Mouse (Mus musculus) lung, embryonic 15.5 days (tissue): ENCODE measurements around the gene Alg14. TPM values are rescaled to one million over a fixed set of nuclear protein-coding genes. Genes with fewer than 3 reads are reported as not detected.

Source experiments
- ATAC-seq: fragments of 200-750 bp; cut with Nextera tagmentation; 2 replicates; pipeline ENCODE4 v1.8.0; 2017; ENCODE audit warnings: moderate number of reproducible peaks, borderline replicate concordance; ENCODE audit not compliant: low FRiP score, low TSS enrichment; ENCODE audit errors: extremely low read depth
- H3K27ac ChIP-seq: fragments of 300-500 bp; sonication (generic); 2 replicates; pipeline ENCODE4 v1.5.1; 2015; ENCODE audit warnings: moderate library complexity, mild to moderate bottlenecking, inconsistent platforms
- H3K27me3 ChIP-seq: fragments of 300-500 bp; sonication (generic); 2 replicates; pipeline ENCODE4 v1.6.1; 2015; ENCODE audit warnings: inconsistent platforms
- H3K36me3 ChIP-seq: fragments of 300-500 bp; sonication (generic); 2 replicates; pipeline ENCODE4 v1.6.1; 2015; ENCODE audit warnings: inconsistent platforms
- H3K4me1 ChIP-seq: fragments of 300-500 bp; sonication (generic); 2 replicates; pipeline ENCODE4 v1.6.1; 2015; ENCODE audit warnings: inconsistent platforms
- H3K4me2 ChIP-seq: fragments of 300-500 bp; sonication (generic); 2 replicates; pipeline ENCODE4 v1.6.1; 2015; ENCODE audit warnings: inconsistent platforms, mild to moderate bottlenecking, moderate library complexity
- H3K4me3 ChIP-seq: fragments of 300-500 bp; sonication (generic); 2 replicates; pipeline ENCODE4 v1.5.1; 2015; ENCODE audit warnings: mild to moderate bottlenecking, inconsistent platforms
- H3K9ac ChIP-seq: fragments of 300-500 bp; sonication (generic); 2 replicates; pipeline ENCODE4 v1.6.1; 2015; ENCODE audit warnings: inconsistent platforms
- H3K9me3 ChIP-seq: fragments of 300-500 bp; sonication (generic); 2 replicates; pipeline ENCODE4 v1.6.1; 2016; ENCODE audit warnings: inconsistent platforms
- WGBS: fragments of 180-500 bp; shearing (Covaris S2); methylation state at CpG from one replicate; pipeline ENCODE4 v1.1.7; 2015; 5-methylcytosine and 5-hydroxymethylcytosine counted together
- polyA plus RNA-seq: library from polyadenylated mRNA; unstranded; fragments of >200 nt; fragmentation: Nextera tagmentation; extraction: Ambion mirVana; gene quantifications from 2 replicates; pipeline ENCODE4 v1.2.1, GENCODE M21; 2015

Gene Alg14
- polyA plus RNA-seq, 1 experiment from 2014 or later = 44.5 TPM

GRCm38 (mm10) chr3:121261251-121261650, 30.3 kb upstream of the Alg14 start:
- 59% methylated on average over 7 of the region's 7 CpGs for WGBS
- Histone ChIP-seq H3K27ac (no peak overlapping the region), H3K27me3 (peaks cover 59% of the 10 kb centered on the region), H3K4me3 (no peak overlapping the region), H3K9me3 (no peaks in the 10 kb centered on the region), H3K36me3 (no peaks in the 10 kb centered on the region), H3K9ac (no peak overlapping the region), H3K4me1 (peaks cover 23% of the 10 kb centered on the region), H3K4me2 (no peak overlapping the region)
- no peak for ATAC-seq

GRCm38 (mm10) chr3:121261939-121262520, 29.5 kb upstream of the Alg14 start:
- ATAC-seq = no peak
- Histone ChIP-seq H3K36me3 (no peaks in the 10 kb centered on the region), H3K4me2 (peak overlapping the region; percentile 100), H3K9ac (peak overlapping the region; percentile 46), H3K4me3 (peak overlapping the region; percentile 57), H3K27me3 (peaks cover 61% of the 10 kb centered on the region), H3K9me3 (no peaks in the 10 kb centered on the region), H3K27ac (no peak overlapping the region), H3K4me1 (peaks cover 23% of the 10 kb centered on the region)
- WGBS = 11% methylated on average over 19 of the region's 21 CpGs

GRCm38 (mm10) chr3:121262521-121263204, 28.9 kb upstream of the Alg14 start:
- H3K4me1 ChIP-seq = peaks cover 23% of the 10 kb centered on the region
- under 1% methylated on average over 67 of the region's 97 CpGs for WGBS
- H3K9me3 ChIP-seq = no peaks in the 10 kb centered on the region
- H3K27me3 ChIP-seq = peaks cover 68% of the 10 kb centered on the region
- H3K4me3 ChIP-seq = peak overlapping the region; percentile 57
- no peaks in the 10 kb centered on the region for H3K36me3 ChIP-seq
- ATAC-seq = peak; percentile 92
- peak overlapping the region; percentile 100 for H3K4me2 ChIP-seq
- H3K9ac ChIP-seq = peak overlapping the region; percentile 46
- H3K27ac ChIP-seq = no peak overlapping the region

- Histone ChIP-seq H3K27ac (no peak overlapping the region), H3K4me2 (peak overlapping the region; percentile 100), H3K4me1 (peaks cover 23% of the 10 kb centered on the region), H3K27me3 (peaks cover 68% of the 10 kb centered on the region), H3K4me3 (peak overlapping the region; percentile 57), H3K9ac (peak overlapping the region; percentile 46), H3K36me3 (no peaks in the 10 kb centered on the region), H3K9me3 (no peaks in the 10 kb centered on the region)
- ATAC-seq = peak; percentile 33; the same call in 1 of the 2 replicates
- WGBS = 2% methylated on average over 20 of the region's 20 CpGs
Observed at GRCm38 (mm10) chr3:121263205-121263548, 28.4 kb upstream of the Alg14 start.

- H3K4me1 ChIP-seq = peaks cover 14% of the 10 kb centered on the region
- no peak overlapping the region for H3K4me2 ChIP-seq
- ATAC-seq = no peak
- no peak overlapping the region for H3K27ac ChIP-seq
- H3K4me3 ChIP-seq = no peak overlapping the region
- no peaks in the 10 kb centered on the region for H3K9me3 ChIP-seq
- no peaks in the 10 kb centered on the region for H3K36me3 ChIP-seq
- H3K27me3 ChIP-seq = peaks cover 68% of the 10 kb centered on the region
- H3K9ac ChIP-seq = no peak overlapping the region
- 60% methylated on average over 6 of the region's 6 CpGs for WGBS
Observed at GRCm38 (mm10) chr3:121264242-121264641, 27.3 kb upstream of the Alg14 start.

GRCm38 (mm10) chr3:121267283-121267682, 24.3 kb upstream of the Alg14 start:
- 75% methylated on average over 5 of the region's 5 CpGs for WGBS
- peaks cover 41% of the 10 kb centered on the region for H3K27me3 ChIP-seq
- H3K4me1 ChIP-seq = peaks cover 10% of the 10 kb centered on the region
- no peak overlapping the region for H3K4me3 ChIP-seq
- no peak overlapping the region for H3K4me2 ChIP-seq
- H3K9ac ChIP-seq = no peak overlapping the region
- H3K9me3 ChIP-seq = no peaks in the 10 kb centered on the region
- ATAC-seq = no peak
- no peaks in the 10 kb centered on the region for H3K36me3 ChIP-seq
- no peak overlapping the region for H3K27ac ChIP-seq

GRCm38 (mm10) chr3:121272577-121272976, 19.0 kb upstream of the Alg14 start:
- Histone ChIP-seq H3K4me1 (peaks cover 4% of the 10 kb centered on the region; the same call in 1 of the 2 replicates), H3K4me2 (no peak overlapping the region), H3K27ac (no peak overlapping the region), H3K4me3 (no peak overlapping the region), H3K9ac (no peak overlapping the region), H3K9me3 (no peaks in the 10 kb centered on the region), H3K27me3 (0 out of 2 replicates have a peak, but pooled peaks cover 1% of the 10 kb centered on the region), H3K36me3 (no peaks in the 10 kb centered on the region)
- no peak for ATAC-seq
- 62% methylated on average over 2 of the region's 2 CpGs for WGBS

- H3K4me1 ChIP-seq = peaks cover 4% of the 10 kb centered on the region; the same call in 1 of the 2 replicates
- ATAC-seq = no peak
- H3K27ac ChIP-seq = no peak overlapping the region
- H3K9ac ChIP-seq = no peak overlapping the region
- WGBS = 89% methylated on average over 2 of the region's 2 CpGs
- H3K36me3 ChIP-seq = no peaks in the 10 kb centered on the region
- H3K27me3 ChIP-seq = no peaks in the 10 kb centered on the region
- no peaks in the 10 kb centered on the region for H3K9me3 ChIP-seq
- H3K4me2 ChIP-seq = no peak overlapping the region
- no peak overlapping the region for H3K4me3 ChIP-seq
Observed at GRCm38 (mm10) chr3:121274010-121274409, 17.6 kb upstream of the Alg14 start.

- Histone ChIP-seq H3K4me3 (no peak overlapping the region), H3K27me3 (no peaks in the 10 kb centered on the region), H3K27ac (no peak overlapping the region), H3K36me3 (no peaks in the 10 kb centered on the region), H3K4me2 (no peak overlapping the region), H3K9me3 (no peaks in the 10 kb centered on the region), H3K9ac (no peak overlapping the region), H3K4me1 (peaks cover 4% of the 10 kb centered on the region; the same call in 1 of the 2 replicates)
- ATAC-seq = no peak
- WGBS = 67% methylated on average over 4 of the region's 4 CpGs
Observed at GRCm38 (mm10) chr3:121277009-121277408, 14.6 kb upstream of the Alg14 start.

GRCm38 (mm10) chr3:121277557-121277956, 14.0 kb upstream of the Alg14 start:
- Histone ChIP-seq H3K4me1 (peaks cover 4% of the 10 kb centered on the region; the same call in 1 of the 2 replicates), H3K9me3 (no peaks in the 10 kb centered on the region), H3K4me2 (no peak overlapping the region), H3K27me3 (no peaks in the 10 kb centered on the region), H3K4me3 (no peak overlapping the region), H3K36me3 (no peaks in the 10 kb centered on the region), H3K27ac (no peak overlapping the region), H3K9ac (no peak overlapping the region)
- no peak; the same call in 1 of the 2 replicates for ATAC-seq
- 63% methylated on average over 4 of the region's 4 CpGs for WGBS

- Histone ChIP-seq H3K27me3 (no peaks in the 10 kb centered on the region), H3K27ac (no peak overlapping the region), H3K4me2 (no peak overlapping the region), H3K9me3 (no peaks in the 10 kb centered on the region), H3K36me3 (no peaks in the 10 kb centered on the region), H3K4me3 (no peak overlapping the region), H3K4me1 (peaks cover 4% of the 10 kb centered on the region; the same call in 1 of the 2 replicates), H3K9ac (no peak overlapping the region)
- WGBS = 81% methylated on average over 14 of the region's 14 CpGs
- no peak for ATAC-seq
Observed at GRCm38 (mm10) chr3:121279679-121280078, 11.9 kb upstream of the Alg14 start.

GRCm38 (mm10) chr3:121282998-121283397, 8.6 kb upstream of the Alg14 start, which contains the start of gene Tmem56:
Gene Tmem56, minus strand, starts transcription at chr3:121283098.
- Histone ChIP-seq H3K4me1 (no peaks in the 10 kb centered on the region), H3K9ac (no peak within 1 kb of the TSS), H3K27ac (no peak within 1 kb of the TSS), H3K4me3 (no peak within 1 kb of the TSS), H3K27me3 (no peaks in the 10 kb centered on the region), H3K9me3 (no peaks in the 10 kb centered on the region), H3K36me3 (no peaks in the 10 kb centered on the region), H3K4me2 (no peak within 1 kb of the TSS)
- WGBS = 80% methylated on average over 4 of the region's 4 CpGs
- no peak for ATAC-seq
